Mouse (Mus musculus) gastrocnemius, postnatal 10 days (tissue): ENCODE data around the gene Akr1c18. TPM values are rescaled to one million over a fixed set of nuclear protein-coding genes. Genes with fewer than 3 reads are reported as not detected.

Experiments
- DNase-seq: peaks from one replicate; pipeline ENCODE4 v3.0.0; 2021; ENCODE audit warnings: mixed read lengths
- total RNA-seq, 2 experiments: library from RNA; stranded (reverse); gene quantifications; 2 replicates each; pipeline ENCODE4 v1.2.3; 2021

Gene Akr1c18
- total RNA-seq, 2 experiments from 2014 or later = 0.66 to 0.79 TPM

- no peak for DNase-seq
Measured at GRCm38 (mm10) chr13:4101691-4102090, 48.8 kb downstream of the Akr1c18 start.

Other genes starting within 250 kb of the Akr1c18 start
- gene Net1, start 232.4 kb downstream of the Akr1c18 start, total RNA-seq = 10 to 100 TPM; 48.0 to 48.7 TPM
- not detected for gene Tubal3, start 232.4 kb downstream of the Akr1c18 start, total RNA-seq
- gene Ucn3, start 205.3 kb downstream of the Akr1c18 start, total RNA-seq = not detected
- gene Akr1c14, start 101.6 kb downstream of the Akr1c18 start, total RNA-seq = 1 to 10 TPM; 3.0 to 3.5 TPM
- under 1 TPM; 0.47 to 0.70 TPM for gene Akr1c13, start 40.5 kb upstream of the Akr1c18 start, total RNA-seq
- gene Akr1c19, start 78.0 kb upstream of the Akr1c18 start, total RNA-seq = under 1 TPM; 0.20 to 0.47 TPM
- gene Akr1c12, start 128.8 kb upstream of the Akr1c18 start, total RNA-seq = not detected